Mouse (Mus musculus): ENCODE results near the gene Foxp2. TPM values are rescaled to one million over a fixed set of nuclear protein-coding genes. Genes with fewer than 3 reads are reported as not detected.

The Foxp2 gene
- polyA plus RNA-seq, 1 experiment from 2014 or later = 87.5 TPM

DNA sequence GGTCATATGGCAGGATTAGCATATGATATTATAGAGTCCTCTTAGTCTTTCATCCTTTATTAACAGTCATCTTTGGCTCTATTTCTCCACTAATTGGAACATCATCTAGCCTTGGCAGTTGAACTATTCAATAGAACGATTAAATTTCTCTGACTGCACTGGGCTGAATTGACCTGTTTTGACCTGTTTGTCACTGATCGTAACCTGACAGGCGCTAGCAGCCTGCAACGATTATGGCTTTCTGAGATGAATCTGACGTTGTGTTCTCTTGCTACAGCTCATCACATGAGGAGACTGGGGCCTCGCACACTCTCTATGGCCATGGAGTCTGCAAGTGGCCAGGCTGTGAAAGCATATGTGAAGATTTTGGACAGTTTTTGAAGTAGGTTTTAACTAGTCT, 495.3 kb downstream of the Foxp2 start:
- Histone ChIP-seq H3K9me3 (no peaks in the 10 kb centered on the region), H3K9ac (no peak overlapping the region), H3K4me2 (no peak overlapping the region), H3K27me3 (no peaks in the 10 kb centered on the region), H3K36me3 (0 out of 2 replicates have a peak, but pooled peaks cover 4% of the 10 kb centered on the region), H3K4me3 (no peak overlapping the region), H3K27ac (no peak overlapping the region), H3K4me1 (no peaks in the 10 kb centered on the region)
- ATAC-seq (ENCODE audit: borderline replicate concordance, extremely low read depth, low FRiP score, low TSS enrichment) = no peak
- 65% methylated on average over 6 of the region's 6 CpGs for WGBS

DNA sequence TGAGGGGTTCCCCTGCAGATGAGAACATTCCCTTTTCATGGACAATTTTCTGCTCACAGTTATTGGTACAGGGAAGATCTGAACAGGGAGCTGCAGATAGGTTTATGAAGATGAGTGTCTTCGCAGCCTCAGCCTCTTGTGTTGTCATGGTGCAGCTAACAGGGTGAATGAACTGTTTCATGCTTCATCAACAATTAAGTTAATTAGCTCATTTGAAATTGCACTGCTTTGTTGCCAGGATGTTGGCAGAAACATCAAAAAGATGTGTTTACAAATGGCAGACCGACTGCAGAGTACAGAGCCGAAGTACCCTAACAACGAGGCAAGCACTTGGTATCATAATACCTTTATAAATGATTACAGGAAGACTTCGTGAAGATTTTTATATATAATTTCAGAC, 496.3 kb downstream of the Foxp2 start:
- no peak overlapping the region for H3K4me3 ChIP-seq
- ATAC-seq (ENCODE audit: borderline replicate concordance, extremely low read depth, low FRiP score, low TSS enrichment) = no peak
- no peaks in the 10 kb centered on the region for H3K9me3 ChIP-seq
- H3K36me3 ChIP-seq = 0 out of 2 replicates have a peak, but pooled peaks cover 4% of the 10 kb centered on the region
- H3K27ac ChIP-seq = no peak overlapping the region
- H3K4me2 ChIP-seq = no peak overlapping the region
- H3K27me3 ChIP-seq = no peaks in the 10 kb centered on the region
- no peak overlapping the region for H3K9ac ChIP-seq
- H3K4me1 ChIP-seq = no peaks in the 10 kb centered on the region
- 78% methylated on average over 5 of the region's 5 CpGs for whole genome bisulfite sequencing

GRCm38 (mm10) chr6:15401138-15401537, 500.0 kb downstream of the Foxp2 start:
- ATAC-seq (ENCODE audit: borderline replicate concordance, extremely low read depth, low FRiP score, low TSS enrichment) = no peak
- H3K36me3 ChIP-seq = no peaks in the 10 kb centered on the region
- WGBS = 78% methylated on average over 3 of the region's 3 CpGs

GRCm38 (mm10) chr6:15402026-15402425, 500.9 kb downstream of the Foxp2 start:
- Histone ChIP-seq H3K4me1 (0 out of 2 replicates have a peak, but pooled peaks cover 3% of the 10 kb centered on the region), H3K27ac (no peak overlapping the region), H3K4me3 (no peak overlapping the region), H3K9me3 (no peaks in the 10 kb centered on the region), H3K36me3 (no peaks in the 10 kb centered on the region), H3K9ac (no peak overlapping the region), H3K4me2 (no peak overlapping the region), H3K27me3 (no peaks in the 10 kb centered on the region)
- 62% methylated on average over 4 of the region's 4 CpGs for WGBS
- ATAC-seq (ENCODE audit: borderline replicate concordance, extremely low read depth, low FRiP score, low TSS enrichment) = no peak

More at GRCm38 (mm10) chr6:15401138-15401537, 500.0 kb downstream of the Foxp2 start:
- Histone ChIP-seq H3K4me3 (no peak overlapping the region), H3K27me3 (no peaks in the 10 kb centered on the region), H3K4me2 (no peak overlapping the region), H3K27ac (no peak overlapping the region), H3K4me1 (0 out of 2 replicates have a peak, but pooled peaks cover 3% of the 10 kb centered on the region), H3K9me3 (no peaks in the 10 kb centered on the region), H3K9ac (no peak overlapping the region)

- no peaks in the 10 kb centered on the region for H3K36me3 ChIP-seq
- no peak overlapping the region for H3K27ac ChIP-seq
- no peak overlapping the region for H3K4me3 ChIP-seq
- H3K9me3 ChIP-seq = no peaks in the 10 kb centered on the region
- H3K27me3 ChIP-seq = no peaks in the 10 kb centered on the region
- H3K9ac ChIP-seq = no peak overlapping the region
- WGBS = 55% methylated on average over 4 of the region's 4 CpGs
- no peak overlapping the region for H3K4me2 ChIP-seq
- 0 out of 2 replicates have a peak, but pooled peaks cover 5% of the 10 kb centered on the region for H3K4me1 ChIP-seq
- ATAC-seq (ENCODE audit: borderline replicate concordance, extremely low read depth, low FRiP score, low TSS enrichment) = no peak
Measured at GRCm38 (mm10) chr6:15415099-15415498, 514.0 kb downstream of the Foxp2 start.

DNA sequence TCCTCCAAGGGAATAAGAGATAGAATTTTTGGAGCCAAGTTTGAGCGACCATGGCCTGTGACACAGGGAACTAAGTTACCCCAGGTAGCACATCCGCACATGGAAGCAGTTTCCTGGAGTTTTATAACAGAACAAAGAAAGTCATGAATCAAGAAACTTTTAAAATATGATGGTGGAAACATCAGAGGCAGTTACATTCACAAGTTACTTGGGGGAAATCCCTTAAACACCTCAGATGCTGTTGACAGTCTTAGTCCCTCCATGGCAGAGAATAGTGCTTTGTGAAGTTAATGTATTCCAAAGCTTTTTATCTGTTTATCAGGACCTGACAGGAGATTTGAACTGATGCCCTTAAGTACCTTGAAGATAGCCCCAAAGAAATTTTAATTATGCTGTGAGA, 558.6 kb downstream of the Foxp2 start:
- Histone ChIP-seq H3K4me1 (no peaks in the 10 kb centered on the region), H3K36me3 (no peaks in the 10 kb centered on the region), H3K9ac (no peak overlapping the region), H3K27me3 (no peaks in the 10 kb centered on the region), H3K9me3 (no peaks in the 10 kb centered on the region), H3K4me2 (no peak overlapping the region), H3K4me3 (no peak overlapping the region), H3K27ac (no peak overlapping the region)
- ATAC-seq (ENCODE audit: borderline replicate concordance, extremely low read depth, low FRiP score, low TSS enrichment) = no peak
- WGBS = 81% methylated on average over 2 of the region's 2 CpGs

GRCm38 (mm10) chr6:15463390-15463789, 562.2 kb downstream of the Foxp2 start:
- H3K4me3 ChIP-seq = no peak overlapping the region
- 38% methylated on average over 2 of the region's 2 CpGs for WGBS
- H3K9ac ChIP-seq = no peak overlapping the region
- ATAC-seq (ENCODE audit: borderline replicate concordance, extremely low read depth, low FRiP score, low TSS enrichment) = no peak
- H3K27ac ChIP-seq = no peak overlapping the region
- H3K27me3 ChIP-seq = no peaks in the 10 kb centered on the region
- no peaks in the 10 kb centered on the region for H3K4me1 ChIP-seq
- H3K4me2 ChIP-seq = no peak overlapping the region
- H3K9me3 ChIP-seq = no peaks in the 10 kb centered on the region
- H3K36me3 ChIP-seq = no peaks in the 10 kb centered on the region

DNA sequence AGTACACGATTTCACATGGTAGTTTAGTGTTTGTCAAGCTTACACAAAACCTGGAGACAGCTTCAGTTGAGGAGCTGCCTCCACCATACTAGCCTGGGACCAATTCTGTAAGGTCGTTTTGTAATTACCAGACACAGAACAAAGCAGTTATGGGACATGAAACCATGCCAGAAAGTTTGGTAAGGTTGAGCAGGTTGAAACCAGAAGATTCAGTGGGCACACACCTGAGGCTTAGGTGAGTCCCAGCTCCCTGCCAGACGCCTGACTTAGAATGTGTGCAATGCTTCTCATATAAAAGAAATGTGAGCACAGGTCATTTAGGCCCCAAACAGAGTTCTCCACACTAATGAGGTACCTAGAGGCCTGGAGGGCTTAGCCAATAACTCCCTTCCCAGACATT, 564.3 kb downstream of the Foxp2 start:
- 71% methylated on average over 3 of the region's 3 CpGs for WGBS
- Histone ChIP-seq H3K9ac (no peak overlapping the region), H3K9me3 (no peaks in the 10 kb centered on the region), H3K27ac (no peak overlapping the region), H3K4me3 (no peak overlapping the region), H3K36me3 (no peaks in the 10 kb centered on the region), H3K27me3 (no peaks in the 10 kb centered on the region), H3K4me2 (no peak overlapping the region), H3K4me1 (no peaks in the 10 kb centered on the region)
- ATAC-seq (ENCODE audit: borderline replicate concordance, extremely low read depth, low FRiP score, low TSS enrichment) = no peak

DNA sequence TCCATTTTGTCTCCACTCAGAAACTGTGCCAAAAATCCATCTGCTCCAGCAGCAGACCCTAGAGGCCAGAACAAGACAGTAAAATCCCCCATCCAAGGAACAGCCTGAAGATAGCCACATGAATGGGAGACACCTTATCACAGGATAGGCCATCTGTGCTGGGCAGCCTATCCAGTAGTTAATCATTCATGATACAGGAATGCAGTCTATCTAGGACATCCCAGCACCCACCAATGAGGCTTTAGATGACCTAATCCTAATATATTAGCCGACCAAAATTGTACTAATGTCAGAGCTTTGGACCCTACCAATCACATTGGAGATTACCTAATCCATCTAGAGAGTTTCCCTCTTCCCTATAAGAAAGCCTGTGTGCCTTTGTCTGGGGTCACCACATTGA, 565.5 kb downstream of the Foxp2 start:
- H3K27me3 ChIP-seq = no peaks in the 10 kb centered on the region
- H3K36me3 ChIP-seq = no peaks in the 10 kb centered on the region
- WGBS = 42% methylated on average over 1 of the region's 1 CpGs
- H3K4me2 ChIP-seq = no peak overlapping the region
- no peak overlapping the region for H3K27ac ChIP-seq
- no peak for ATAC-seq (ENCODE audit: borderline replicate concordance, extremely low read depth, low FRiP score, low TSS enrichment)
- H3K9me3 ChIP-seq = no peaks in the 10 kb centered on the region
- H3K9ac ChIP-seq = no peak overlapping the region
- no peaks in the 10 kb centered on the region for H3K4me1 ChIP-seq
- no peak overlapping the region for H3K4me3 ChIP-seq

- H3K36me3 ChIP-seq = no peaks in the 10 kb centered on the region
- no peak for ATAC-seq (ENCODE audit: borderline replicate concordance, extremely low read depth, low FRiP score, low TSS enrichment)
- WGBS = 85% methylated on average over 2 of the region's 2 CpGs
- H3K27ac ChIP-seq = no peak overlapping the region
- no peak overlapping the region for H3K9ac ChIP-seq
- no peak overlapping the region for H3K4me2 ChIP-seq
- no peaks in the 10 kb centered on the region for H3K9me3 ChIP-seq
- H3K27me3 ChIP-seq = no peaks in the 10 kb centered on the region
- H3K4me1 ChIP-seq = no peaks in the 10 kb centered on the region
- no peak overlapping the region for H3K4me3 ChIP-seq
Measured at GRCm38 (mm10) chr6:15486909-15487308, 585.8 kb downstream of the Foxp2 start.

Small RNA genes within 50 kb of the gene (microRNA-seq; reads per million reads assigned to microRNA genes)
- not detected for gene Gm25470

Other genes with a start within 250 kb of the Foxp2 start
- 0.30 and 0.49 TPM in 2 replicates for gene Ppp1r3a, start 146.1 kb upstream of the Foxp2 start, polyA plus RNA-seq (2015; fragmentation: Nextera tagmentation; extraction: Ambion mirVana)

Measured in lung, embryonic 15.5 days (tissue).